Mouse (Mus musculus): ENCODE data around the gene Hcn1.

Hcn1 gene

DNA sequence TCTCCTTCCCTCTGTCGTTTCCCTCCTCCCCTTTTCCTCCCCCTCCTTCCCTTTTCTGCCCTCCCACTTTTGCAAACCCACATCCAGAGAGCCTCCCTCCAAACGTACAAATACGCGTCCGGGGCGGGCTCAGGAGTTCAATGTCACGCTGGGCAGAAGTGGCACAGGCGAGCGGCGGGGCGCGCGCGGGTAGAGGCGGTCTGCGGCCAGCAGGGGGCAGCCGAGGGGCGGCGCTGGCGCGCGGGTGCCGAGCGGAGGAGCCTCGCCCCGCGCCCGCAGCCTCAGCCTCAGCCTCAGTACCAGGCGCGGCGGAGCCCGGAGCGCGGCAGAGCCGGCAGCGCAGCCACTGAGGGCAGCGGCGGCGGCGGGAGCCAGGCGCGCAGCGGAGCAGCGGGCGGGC, at the start of gene Hcn1:
Hcn1 (plus strand) TSS at position 140 of the 400 bp plus-strand sequence.
- no peak for TF ChIP-seq GATA4 (IDR thresholded peaks at IDR 0.05; ENCODE audit: insufficient replicate concordance, low read length)

DNA sequence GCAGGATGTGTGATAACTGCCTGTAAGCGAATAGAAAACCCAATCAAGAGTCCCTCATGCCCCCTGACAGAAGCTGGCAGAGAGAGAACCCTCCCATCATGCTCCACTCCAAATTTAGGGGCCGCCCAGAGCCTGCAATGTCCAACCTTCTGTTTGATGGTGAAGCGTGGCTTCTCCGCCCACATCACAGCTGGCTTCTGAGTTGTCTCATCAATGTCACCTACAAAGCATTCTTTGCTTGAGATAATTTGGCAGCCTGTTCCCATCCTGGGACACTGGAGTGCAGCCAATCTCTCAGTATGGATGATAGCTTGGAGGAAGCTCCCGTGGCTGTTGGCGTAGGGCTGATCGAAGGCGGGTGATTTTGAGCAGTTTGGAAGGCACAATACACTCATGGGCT, 34.9 kb upstream of the Hcn1 start:
- TF ChIP-seq GATA4 (IDR thresholded peaks at IDR 0.05; ENCODE audit: insufficient replicate concordance, low read length) = peak; percentile 16; the same call in 1 of the 2 replicates

- TF ChIP-seq GATA4 (IDR thresholded peaks at IDR 0.05; ENCODE audit: insufficient replicate concordance, low read length) = no peak
These were observed 30.4 kb upstream of the Hcn1 start for GRCm38 (mm10) chr13:117571747-117572146.

DNA sequence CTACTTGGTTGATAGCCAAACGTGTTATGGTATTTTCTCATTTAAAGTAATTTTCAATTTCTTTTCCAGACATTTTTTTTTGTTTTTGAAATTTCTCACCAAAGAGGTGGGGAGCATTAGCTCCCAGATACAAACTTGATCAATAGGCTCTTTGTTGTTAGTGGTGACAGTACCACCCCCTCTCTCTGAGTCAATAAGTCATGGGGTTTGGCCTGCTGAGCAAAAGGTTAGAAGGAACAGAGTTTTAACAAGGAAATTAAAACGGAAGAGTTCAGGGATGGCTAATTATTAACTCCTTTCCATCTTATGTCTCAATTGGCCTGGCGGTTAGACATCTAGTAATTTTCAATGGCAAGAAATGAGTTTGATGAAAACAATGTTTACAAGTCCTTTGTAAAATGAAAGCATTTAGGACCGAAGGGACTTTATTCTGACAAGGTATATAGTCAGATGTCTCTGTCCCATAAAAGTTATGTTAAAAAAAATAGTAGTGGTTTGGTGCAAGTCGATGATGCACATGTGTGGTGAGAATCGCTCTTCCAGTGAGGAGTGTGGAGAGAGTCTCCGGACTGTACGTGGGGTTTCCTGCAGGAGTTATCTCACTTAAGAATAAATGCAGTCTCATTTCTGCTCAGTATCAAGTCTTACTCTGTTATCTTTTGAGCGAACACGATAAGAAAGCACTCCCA, 7.5 kb upstream of the Hcn1 start:
- no peak for TF ChIP-seq GATA4 (IDR thresholded peaks at IDR 0.05; ENCODE audit: insufficient replicate concordance, low read length)

GRCm38 (mm10) chr13:117595183-117595532, 7.0 kb upstream of the Hcn1 start:
- no peak for TF ChIP-seq GATA4 (IDR thresholded peaks at IDR 0.05; ENCODE audit: insufficient replicate concordance, low read length)

DNA sequence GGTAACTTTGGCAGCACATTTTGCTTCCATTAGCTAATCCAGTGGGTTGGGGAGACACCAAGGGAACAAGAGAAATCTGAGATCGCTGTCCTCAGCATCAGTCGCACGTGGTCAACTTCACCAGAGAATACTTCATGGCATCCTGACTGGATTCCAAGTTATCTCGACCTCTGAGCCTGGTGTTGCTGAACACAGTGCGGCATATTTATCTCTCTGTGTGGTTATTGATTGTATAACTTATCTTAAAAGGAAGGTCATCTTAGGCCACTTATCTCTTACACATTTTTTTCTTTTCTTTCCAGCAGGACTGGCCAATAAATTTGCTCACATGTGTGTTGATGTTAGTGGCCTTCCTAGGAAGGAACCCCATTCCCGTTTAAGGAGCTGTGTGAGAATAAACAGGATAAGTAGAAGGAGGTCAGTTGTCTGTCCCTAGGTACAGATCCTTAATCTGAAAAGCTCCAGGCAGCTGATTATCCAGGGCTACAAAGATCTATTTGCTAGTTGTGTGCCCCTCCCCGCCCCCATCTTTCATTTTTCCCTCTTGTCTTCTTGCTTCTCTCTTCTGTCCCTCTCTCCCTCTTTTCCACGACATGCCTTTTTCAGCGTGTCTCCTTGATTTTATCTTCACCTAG, 672 bp upstream of the Hcn1 start:
- no peak for TF ChIP-seq GATA4 (IDR thresholded peaks at IDR 0.05; ENCODE audit: insufficient replicate concordance, low read length)

DNA sequence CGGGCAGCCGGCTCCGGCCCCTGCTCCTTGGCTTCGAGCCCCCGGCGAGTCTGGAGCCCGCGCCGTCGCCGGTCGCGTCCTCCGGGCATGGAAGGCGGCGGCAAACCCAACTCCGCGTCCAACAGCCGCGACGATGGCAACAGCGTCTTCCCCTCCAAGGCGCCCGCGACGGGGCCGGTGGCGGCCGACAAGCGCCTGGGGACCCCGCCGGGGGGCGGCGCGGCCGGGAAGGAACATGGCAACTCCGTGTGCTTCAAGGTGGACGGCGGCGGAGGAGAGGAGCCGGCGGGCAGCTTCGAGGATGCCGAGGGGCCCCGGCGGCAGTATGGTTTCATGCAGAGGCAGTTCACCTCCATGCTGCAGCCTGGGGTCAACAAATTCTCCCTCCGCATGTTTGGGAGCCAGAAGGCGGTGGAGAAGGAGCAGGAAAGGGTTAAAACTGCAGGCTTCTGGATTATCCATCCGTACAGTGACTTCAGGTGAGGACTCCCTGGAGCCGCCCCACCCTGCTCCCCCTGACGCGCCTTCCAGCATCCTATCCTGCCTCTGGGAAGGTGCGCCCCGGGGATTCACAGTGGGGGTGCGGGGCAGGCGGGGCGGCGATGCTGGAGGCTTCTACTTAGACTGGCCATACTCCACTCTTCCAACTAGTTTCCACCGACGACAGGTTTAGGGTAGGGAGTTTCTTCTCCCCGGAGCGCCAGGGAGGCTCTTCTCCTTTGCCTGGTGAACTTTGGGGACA, 668 bp downstream of the Hcn1 start:
- TF ChIP-seq GATA4 (IDR thresholded peaks at IDR 0.05; ENCODE audit: insufficient replicate concordance, low read length) = no peak

GRCm38 (mm10) chr13:117603421-117603820, 1.3 kb downstream of the Hcn1 start:
- TF ChIP-seq GATA4 (IDR thresholded peaks at IDR 0.05; ENCODE audit: insufficient replicate concordance, low read length) = no peak

- no peak for TF ChIP-seq GATA4 (IDR thresholded peaks at IDR 0.05; ENCODE audit: insufficient replicate concordance, low read length)
These were observed 2.0 kb downstream of the Hcn1 start for GRCm38 (mm10) chr13:117604073-117604472.

DNA sequence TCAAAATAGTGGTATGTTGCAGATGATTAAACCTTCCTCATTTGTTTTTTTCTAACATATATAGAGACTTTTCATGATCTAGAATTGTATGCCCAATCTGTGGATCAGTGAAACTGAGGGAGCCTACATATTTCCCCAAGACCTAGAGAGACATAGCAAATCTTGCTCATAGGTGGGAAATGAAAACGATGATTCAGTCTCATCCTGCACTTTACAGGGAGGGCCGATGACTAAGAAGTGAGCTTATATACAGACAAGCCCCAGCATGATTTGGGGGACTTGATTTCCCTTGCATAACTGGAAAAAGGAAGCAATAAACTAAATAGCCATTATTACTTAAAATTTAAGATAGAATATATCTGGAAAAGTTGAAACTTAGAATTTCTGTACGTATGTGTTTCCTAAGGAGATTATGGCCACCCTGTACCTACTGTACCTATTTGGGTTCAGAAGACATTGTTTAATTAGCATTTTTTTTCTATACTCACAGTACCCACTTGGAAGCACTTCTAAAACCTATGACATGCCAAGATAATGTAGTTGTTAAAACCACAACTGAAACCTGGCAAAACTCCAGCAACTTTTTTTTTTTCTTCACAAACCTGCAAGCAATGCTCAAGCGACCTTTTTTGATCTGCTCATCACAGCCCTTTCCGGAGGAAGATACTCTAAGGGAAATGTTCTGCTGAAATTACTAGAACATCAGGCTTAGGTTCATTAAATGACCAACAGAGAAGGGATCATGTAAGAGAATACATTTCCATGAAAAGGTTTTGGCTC, 3.0 kb downstream of the Hcn1 start:
- TF ChIP-seq GATA4 (IDR thresholded peaks at IDR 0.05; ENCODE audit: insufficient replicate concordance, low read length) = no peak

- TF ChIP-seq GATA4 (IDR thresholded peaks at IDR 0.05; ENCODE audit: insufficient replicate concordance, low read length) = no peak
These were observed 9.8 kb downstream of the Hcn1 start for GRCm38 (mm10) chr13:117611881-117612280.

DNA sequence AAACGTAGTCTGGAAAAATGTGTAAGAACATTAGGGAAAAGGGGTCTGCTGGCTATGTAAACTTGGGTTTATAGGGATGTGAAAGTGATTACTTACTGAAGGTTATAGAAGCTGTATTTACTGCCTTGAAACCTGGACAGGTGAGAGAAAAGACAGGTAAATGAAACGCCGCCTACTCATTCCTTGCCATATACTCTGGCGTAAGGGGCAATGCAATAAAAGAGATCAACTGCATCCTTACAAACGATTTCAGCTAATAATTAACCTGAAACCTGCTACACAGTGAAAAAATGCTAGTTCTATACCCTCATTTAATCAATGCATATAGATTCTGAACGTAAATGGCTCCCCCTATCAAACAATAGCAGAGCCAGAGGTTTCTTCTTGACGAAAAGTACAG, 17.4 kb downstream of the Hcn1 start:
- no peak for TF ChIP-seq GATA4 (IDR thresholded peaks at IDR 0.05; ENCODE audit: insufficient replicate concordance, low read length)

DNA sequence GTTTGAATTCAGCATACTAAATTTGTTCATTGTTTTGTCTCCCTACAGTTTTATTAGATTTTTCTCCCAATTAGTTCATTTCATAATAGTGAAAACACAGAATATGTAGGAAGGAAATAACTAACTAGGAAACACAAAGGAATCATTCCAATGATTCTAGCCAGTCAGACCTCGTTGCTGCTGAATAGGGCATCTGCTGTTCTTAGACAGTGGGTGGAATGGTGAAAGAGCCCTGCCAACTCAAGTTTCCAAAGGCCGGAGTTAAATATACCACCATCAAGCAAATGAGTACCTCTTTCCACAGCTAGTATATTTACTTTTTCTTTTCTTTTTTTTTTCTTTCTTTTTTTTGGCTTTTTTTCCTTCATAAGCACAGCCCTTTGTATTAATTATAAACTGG, 55.4 kb downstream of the Hcn1 start:
- no peak for TF ChIP-seq GATA4 (IDR thresholded peaks at IDR 0.05; ENCODE audit: insufficient replicate concordance, low read length)

GRCm38 (mm10) chr13:117658414-117659175, 56.5 kb downstream of the Hcn1 start:
- no peak for TF ChIP-seq GATA4 (IDR thresholded peaks at IDR 0.05; ENCODE audit: insufficient replicate concordance, low read length)

- no peak for TF ChIP-seq GATA4 (IDR thresholded peaks at IDR 0.05; ENCODE audit: insufficient replicate concordance, low read length)
These were observed 57.4 kb downstream of the Hcn1 start for GRCm38 (mm10) chr13:117659511-117659910.
